Mouse (Mus musculus) ovary, postnatal 10 days (tissue): ENCODE measurements around the gene Aldh18a1.
"Not testable (repeated sequence)": the region's sequence is repeated elsewhere in the genome, so short reads cannot be mapped to it uniquely, and the experiment has no call there.

Source experiments
- DNase-seq: peaks from one replicate; pipeline ENCODE4 v3.0.0; 2022; ENCODE audit warnings: low spot score

Aldh18a1 gene

DNA sequence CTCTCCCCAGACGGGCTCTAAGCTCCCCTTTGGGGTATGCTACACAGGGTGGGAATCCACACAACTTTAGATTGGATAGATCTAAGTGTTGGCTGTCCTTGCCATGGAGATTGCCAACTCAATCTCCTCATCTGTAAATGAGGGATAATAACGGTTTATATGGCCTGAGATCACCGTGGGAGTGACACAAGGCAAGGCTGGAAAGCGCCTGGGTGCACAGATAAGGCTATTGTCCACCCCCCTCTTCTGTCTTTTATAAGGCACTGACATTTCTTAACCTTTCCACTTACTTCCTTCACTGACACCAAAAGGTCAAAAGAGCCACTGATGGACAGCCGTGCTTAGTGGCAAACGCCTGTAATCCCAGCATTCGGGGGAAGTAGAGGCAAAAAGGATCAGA is 1.4 kb downstream of the Aldh18a1 start:
- DNase-seq: no peak

DNA sequence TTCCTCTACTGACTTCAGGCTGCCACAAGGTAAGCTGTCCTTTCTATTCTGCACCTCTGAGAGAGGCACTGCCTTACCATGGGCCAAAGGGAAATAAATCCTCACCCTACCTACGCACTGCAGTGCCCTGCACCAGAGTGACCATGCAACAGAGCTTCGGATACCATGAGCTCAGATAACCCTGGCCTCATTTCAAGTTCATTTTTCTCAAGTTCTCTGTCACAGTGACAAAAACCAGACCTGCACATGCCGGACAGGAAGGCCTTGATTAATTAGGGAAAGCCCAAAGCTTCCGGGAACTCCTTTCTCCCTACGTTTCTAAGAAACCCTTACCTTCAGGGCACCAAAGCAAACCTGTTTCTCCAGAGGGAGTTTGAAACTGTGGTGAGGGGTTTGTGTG is 6.6 kb downstream of the Aldh18a1 start:
- DNase-seq: no peak

DNA sequence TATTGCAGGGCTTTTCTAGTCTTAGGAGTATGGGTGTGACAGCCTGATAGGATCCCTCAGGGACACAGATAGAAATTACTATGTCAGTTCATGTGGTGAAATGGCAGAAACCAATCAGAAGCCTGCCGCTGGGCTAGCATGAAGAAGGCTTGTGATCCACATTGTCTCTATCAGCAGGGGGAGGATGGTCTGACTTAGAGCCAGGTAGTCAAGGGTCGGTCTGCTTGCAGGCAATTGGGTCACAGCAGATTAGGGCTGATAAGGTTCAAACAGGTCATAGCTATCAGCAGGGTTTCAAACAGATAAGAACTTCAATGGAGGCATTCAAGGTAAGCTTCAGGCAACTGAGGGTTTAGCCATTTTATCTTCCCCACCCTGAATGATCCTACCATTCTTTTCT is 7.4 kb downstream of the Aldh18a1 start:
- DNase-seq: no peak

DNA sequence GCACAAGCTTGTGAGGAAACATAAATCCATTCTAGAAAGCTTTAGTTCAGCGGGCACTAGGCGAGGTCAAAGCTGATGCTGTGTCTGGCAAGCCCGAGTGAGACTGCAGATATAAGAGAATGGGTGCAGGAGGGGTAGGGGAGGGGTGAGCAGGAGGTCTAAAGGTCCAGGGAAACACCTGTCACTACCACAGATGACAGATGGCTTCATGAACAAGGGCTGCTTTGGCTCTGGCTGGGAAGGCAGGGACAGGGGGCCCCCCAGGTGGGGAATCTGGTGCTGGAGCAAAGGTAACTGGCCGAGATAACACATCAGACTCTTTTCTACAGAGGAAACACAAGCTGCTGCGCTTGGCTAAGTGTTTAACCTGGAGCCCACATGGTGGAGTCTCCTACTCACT is 12.8 kb downstream of the Aldh18a1 start:
- DNase-seq: no peak

DNA sequence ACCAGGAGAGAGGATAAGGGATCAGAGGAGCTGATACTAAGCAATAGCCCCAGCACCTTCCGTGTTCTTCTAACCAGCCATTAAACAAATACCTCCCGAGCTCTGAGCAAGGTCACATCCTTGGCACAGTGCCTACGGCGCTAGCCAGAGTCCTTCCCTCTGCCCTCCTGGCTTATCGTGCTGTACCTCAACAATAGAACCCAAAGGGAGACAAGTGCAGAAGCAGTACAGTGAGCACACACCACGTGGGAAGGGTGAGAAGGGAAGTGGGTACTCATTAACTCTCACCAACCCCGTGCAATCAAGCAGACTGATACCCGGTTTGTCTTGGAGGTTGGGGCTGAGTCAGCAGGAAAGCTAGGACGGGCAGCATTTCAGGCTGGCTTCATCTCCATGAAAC is 17.5 kb downstream of the Aldh18a1 start:
- no peak for DNase-seq

- no peak for DNase-seq
These were observed 20.6 kb downstream of the Aldh18a1 start for GRCm38 (mm10) chr19:40567616-40568015.

DNA sequence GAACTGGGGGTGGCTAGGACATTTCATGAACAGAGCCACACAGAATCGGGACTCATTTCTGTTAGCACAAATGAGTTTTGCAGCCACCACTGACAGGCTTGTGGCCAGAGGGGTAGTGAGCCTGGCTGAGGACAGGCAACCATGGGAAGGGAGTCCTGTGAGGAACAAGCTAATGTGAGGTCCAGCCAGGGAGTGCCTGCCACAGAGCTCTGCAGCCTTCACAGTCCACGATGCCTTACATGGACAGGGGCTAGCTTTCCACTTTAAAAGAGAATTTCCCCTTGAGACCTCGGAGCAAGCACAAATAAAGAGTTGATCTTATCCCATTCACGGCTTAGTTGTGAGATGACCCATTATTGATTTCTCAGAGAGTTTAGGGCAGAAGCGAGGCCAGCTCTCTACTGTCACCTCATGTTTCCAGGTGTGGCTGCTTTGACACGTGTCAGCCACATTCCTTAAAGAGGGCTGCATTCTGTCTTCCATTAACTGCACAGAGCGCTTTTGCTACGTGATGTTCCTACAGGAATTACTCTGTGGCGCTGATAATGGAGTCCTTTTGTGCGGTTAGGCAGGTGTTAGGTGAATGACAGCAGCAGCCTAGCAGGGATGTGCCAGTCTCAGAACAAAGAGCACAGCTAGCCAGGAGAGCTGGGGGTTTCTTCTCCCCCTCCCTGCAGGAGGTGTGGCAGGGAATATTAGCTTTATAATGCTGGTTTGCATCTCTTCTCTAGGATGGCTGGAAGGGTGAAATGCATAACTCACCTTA is 24.2 kb downstream of the Aldh18a1 start:
- DNase-seq: no peak

- not testable (repeated sequence) for DNase-seq
These were observed 26.7 kb downstream of the Aldh18a1 start for GRCm38 (mm10) chr19:40561521-40561920.

- no peak for DNase-seq
These were observed 32.2 kb downstream of the Aldh18a1 start for GRCm38 (mm10) chr19:40556029-40556428.

GRCm38 (mm10) chr19:40555136-40555535 is 33.1 kb downstream of the Aldh18a1 start:
- DNase-seq: no peak

- no peak for DNase-seq
These were observed 33.9 kb downstream of the Aldh18a1 start for GRCm38 (mm10) chr19:40554343-40554742.

DNA sequence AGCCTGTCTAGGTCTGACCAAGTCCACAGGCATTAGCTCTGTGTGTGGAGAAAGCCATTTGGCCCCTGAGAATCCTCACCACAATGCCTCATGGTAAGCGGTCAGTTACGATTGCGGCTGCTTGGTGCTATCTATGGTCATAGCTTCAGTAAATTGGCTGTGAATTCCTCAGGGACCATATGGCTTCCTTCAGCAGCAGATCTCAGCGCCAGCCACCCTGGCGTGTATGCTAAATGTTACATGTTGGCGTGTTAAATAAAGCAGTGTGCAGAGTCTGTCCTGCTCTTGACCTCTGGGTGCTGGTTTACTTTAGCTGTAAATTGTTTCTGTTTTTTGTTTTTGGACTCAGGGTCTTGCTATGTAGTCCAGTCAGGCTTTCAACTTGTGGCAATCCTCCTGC is 34.4 kb downstream of the Aldh18a1 start:
- DNase-seq: no peak

- no peak for DNase-seq
These were observed 35.1 kb downstream of the Aldh18a1 start for GRCm38 (mm10) chr19:40553014-40553789.

DNA sequence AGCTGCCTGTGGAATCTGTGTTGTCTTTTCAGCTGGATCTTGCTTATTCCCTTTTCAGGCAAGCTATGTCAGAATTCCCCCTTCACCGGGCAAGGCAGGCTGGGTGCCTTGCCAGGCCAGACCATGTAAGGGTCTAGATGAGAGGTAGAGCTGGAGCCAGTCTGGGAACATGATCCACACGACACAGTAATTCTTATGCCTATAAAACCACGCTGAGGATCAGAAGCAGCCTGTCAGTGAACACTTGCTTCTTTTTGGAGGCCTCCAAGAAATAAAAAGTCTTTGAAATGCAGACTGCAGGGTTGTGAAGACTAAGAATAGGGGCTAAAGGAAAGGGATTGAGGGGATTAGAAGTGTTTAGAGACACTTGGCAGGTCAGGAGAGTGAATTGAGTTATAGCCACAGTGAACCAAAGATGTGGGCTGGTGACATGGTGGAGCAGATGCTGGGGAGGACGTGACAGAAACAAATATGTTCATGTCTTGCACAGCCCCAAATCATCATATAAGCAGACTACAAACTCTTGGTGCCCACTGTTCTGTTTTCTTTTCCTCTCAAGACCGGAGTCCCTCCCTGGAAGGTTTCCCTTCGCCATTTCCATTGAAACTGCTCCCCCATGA is 38.6 kb downstream of the Aldh18a1 start:
- DNase-seq: no peak

GRCm38 (mm10) chr19:40548796-40549515 is 39.3 kb downstream of the Aldh18a1 start:
- DNase-seq: no peak

GRCm38 (mm10) chr19:40548386-40548785 is 39.9 kb downstream of the Aldh18a1 start:
- no peak for DNase-seq

- DNase-seq: no peak
These were observed 43.4 kb downstream of the Aldh18a1 start for GRCm38 (mm10) chr19:40544856-40545255.

GRCm38 (mm10) chr19:40542776-40543175 is 45.5 kb downstream of the Aldh18a1 start:
- DNase-seq: no peak

DNA sequence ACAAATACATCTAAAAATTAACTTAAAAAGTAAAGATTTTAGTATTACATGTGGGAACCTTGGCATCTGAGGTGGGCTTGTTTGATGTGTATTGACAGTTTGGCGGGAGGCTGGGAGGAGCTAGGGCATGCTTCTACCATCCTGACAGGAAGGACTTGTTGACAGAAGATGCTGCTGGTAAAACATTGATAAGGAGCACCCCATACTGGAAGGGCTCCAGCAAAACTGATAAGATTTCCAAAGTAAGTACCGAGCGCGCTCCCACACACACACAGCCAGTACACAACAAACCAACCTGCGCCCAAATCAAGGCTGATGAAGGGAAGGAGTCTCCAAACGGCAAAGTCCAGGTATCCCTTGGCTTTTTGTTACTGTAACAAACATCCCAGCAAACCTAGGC is 51.7 kb downstream of the Aldh18a1 start:
- no peak for DNase-seq

GRCm38 (mm10) chr19:40532525-40532924 is 55.7 kb downstream of the Aldh18a1 start:
- DNase-seq: no peak

- DNase-seq: no peak
These were observed 57.9 kb downstream of the Aldh18a1 start for GRCm38 (mm10) chr19:40530323-40530722.

GRCm38 (mm10) chr19:40528254-40528653 is 60.0 kb downstream of the Aldh18a1 start:
- no peak for DNase-seq
